Mouse (Mus musculus) olfactory bulb, adult 2 months (tissue): ENCODE measurements around the gene Gm20604.

Experiments used
- CTCF ChIP-seq: fragments of 200-500 bp; IDR thresholded peaks from 2 replicates; pipeline ENCODE4 v1.5.1; 2012; ENCODE audit warnings: low read depth, mild to moderate bottlenecking, low read length, moderate library complexity; ENCODE audit not compliant: insufficient read depth
- POLR2A ChIP-seq: fragments of 200-500 bp; IDR thresholded peaks from 2 replicates; pipeline ENCODE4 v1.6.1; 2012; ENCODE audit warnings: mild to moderate bottlenecking, low read depth, low read length, moderate library complexity; ENCODE audit not compliant: insufficient read depth

GRCm38 (mm10) chr12:102709896-102710295, 48.6 kb downstream of the Gm20604 start:
- TF ChIP-seq CTCF = no peak
- TF ChIP-seq POLR2A = no peak
